Mouse (Mus musculus) embryonic facial prominence, embryonic 11.5 days (tissue): ENCODE measurements at regions not wholly inside any gene's neighbourhood (a gene's known extent, or its start where the extent isn't known, plus 50 kb on each side); places are given as distances from the start of the nearest gene placed in this dataset.
A peak's percentile ranks its signal among the peaks of the same experiment; 100 is the strongest.

Source experiments
- ATAC-seq: fragments of 200-750 bp; cut with Nextera tagmentation; replicated peaks from 2 replicates; pipeline ENCODE4 v1.8.0; 2017; ENCODE audit warnings: low read depth; ENCODE audit not compliant: insufficient number of reproducible peaks, low FRiP score, low TSS enrichment
- DNase-seq: peaks from one replicate; pipeline ENCODE4 v3.0.0-alpha.2; 2015; ENCODE audit warnings: low spot score
- H3K27ac ChIP-seq: fragments of 300-500 bp; sonication (generic); replicated peaks from 2 replicates; pipeline ENCODE4 v1.5.1; 2014; ENCODE audit warnings: mild to moderate bottlenecking, low read depth, low read length, control low read depth
- H3K27me3 ChIP-seq: fragments of 300-500 bp; sonication (generic); 2 replicates; pipeline ENCODE4 v1.6.1; 2014; ENCODE audit warnings: mild to moderate bottlenecking, low read length, moderate library complexity, mixed read lengths; ENCODE audit not compliant: control insufficient read depth, insufficient read depth
- H3K36me3 ChIP-seq: fragments of 300-500 bp; sonication (generic); replicated peaks from 2 replicates; pipeline ENCODE4 v1.6.1; 2014; ENCODE audit warnings: low read depth, mild to moderate bottlenecking, low read length, moderate library complexity, mixed read lengths; ENCODE audit not compliant: control insufficient read depth, insufficient read depth
- H3K4me1 ChIP-seq: fragments of 300-500 bp; sonication (generic); 2 replicates; pipeline ENCODE4 v1.6.1; 2014; ENCODE audit warnings: low read length, mixed read lengths; ENCODE audit not compliant: control insufficient read depth, insufficient read depth
- H3K4me2 ChIP-seq: fragments of 300-500 bp; sonication (generic); 2 replicates; pipeline ENCODE4 v1.6.1; 2014; ENCODE audit warnings: low read depth, mild to moderate bottlenecking, control low read depth, low read length, moderate library complexity
- H3K4me3 ChIP-seq: fragments of 300-500 bp; sonication (generic); 2 replicates; pipeline ENCODE4 v1.5.1; 2014; ENCODE audit warnings: low read depth, low read length, control low read depth
- H3K9ac ChIP-seq: fragments of 300-500 bp; sonication (generic); replicated peaks from 2 replicates; pipeline ENCODE4 v1.6.1; 2014; ENCODE audit warnings: mild to moderate bottlenecking, control low read depth, low read length
- H3K9me3 ChIP-seq: fragments of 300-500 bp; sonication (generic); replicated peaks from 2 replicates; pipeline ENCODE4 v1.6.1; 2016; ENCODE audit warnings: mild to moderate bottlenecking, low read length, inconsistent platforms, mixed read lengths; ENCODE audit not compliant: control insufficient read depth
- WGBS: fragments of 180-500 bp; shearing (Covaris S2); extraction: QIAGEN DNeasy Blood & Tissue Kit; methylation state at CpG from one replicate; pipeline ENCODE4 v1.1.7; 2014; 5-methylcytosine and 5-hydroxymethylcytosine counted together

- no peak overlapping the region for H3K27ac ChIP-seq
- H3K4me1 ChIP-seq: no peaks in the 10 kb centered on the region; the same call in 1 of the 2 replicates
- H3K9ac ChIP-seq: no peak overlapping the region
- no peaks in the 10 kb centered on the region for H3K9me3 ChIP-seq
- H3K4me3 ChIP-seq: no peak overlapping the region
- DNase-seq (peak; percentile 64), ATAC-seq (peak; percentile 72)
- no peak overlapping the region for H3K4me2 ChIP-seq
- no peaks in the 10 kb centered on the region for H3K27me3 ChIP-seq
- WGBS: 40% methylated on average over 13 of the region's 13 CpGs
- H3K36me3 ChIP-seq: no peaks in the 10 kb centered on the region
Observed at GRCm38 (mm10) chr2:115384414-115385180, 196.9 kb upstream of the BC052040 start.

- Histone ChIP-seq H3K9me3 (no peaks in the 10 kb centered on the region), H3K9ac (no peak overlapping the region), H3K36me3 (no peaks in the 10 kb centered on the region), H3K27me3 (no peaks in the 10 kb centered on the region), H3K4me2 (no peak overlapping the region), H3K4me3 (no peak overlapping the region), H3K27ac (0 out of 2 replicates have a peak overlapping the region, but pooled peaks have one; percentile 7), H3K4me1 (no peaks in the 10 kb centered on the region; the same call in 1 of the 2 replicates)
- peak; percentile 73 for DNase-seq
- ATAC-seq: 0 out of 2 replicates have a peak, but pooled peaks have one; percentile 53
- 26% methylated on average over 16 of the region's 16 CpGs for WGBS
Observed at GRCm38 (mm10) chr2:115385207-115386168, 196.0 kb upstream of the BC052040 start.

GRCm38 (mm10) chr2:115391575-115391974 lies 189.9 kb upstream of the BC052040 start:
- WGBS: 47% methylated on average over 7 of the region's 7 CpGs
- no peak overlapping the region for H3K4me2 ChIP-seq
- H3K9me3 ChIP-seq: no peaks in the 10 kb centered on the region
- DNase-seq (no peak), ATAC-seq (0 out of 2 replicates have a peak, but pooled peaks have one; percentile 35)
- H3K36me3 ChIP-seq: no peaks in the 10 kb centered on the region
- no peak overlapping the region for H3K9ac ChIP-seq
- no peaks in the 10 kb centered on the region for H3K27me3 ChIP-seq
- H3K4me3 ChIP-seq: no peak overlapping the region
- H3K4me1 ChIP-seq: no peaks in the 10 kb centered on the region; the same call in 1 of the 2 replicates
- H3K27ac ChIP-seq: no peak overlapping the region

DNA sequence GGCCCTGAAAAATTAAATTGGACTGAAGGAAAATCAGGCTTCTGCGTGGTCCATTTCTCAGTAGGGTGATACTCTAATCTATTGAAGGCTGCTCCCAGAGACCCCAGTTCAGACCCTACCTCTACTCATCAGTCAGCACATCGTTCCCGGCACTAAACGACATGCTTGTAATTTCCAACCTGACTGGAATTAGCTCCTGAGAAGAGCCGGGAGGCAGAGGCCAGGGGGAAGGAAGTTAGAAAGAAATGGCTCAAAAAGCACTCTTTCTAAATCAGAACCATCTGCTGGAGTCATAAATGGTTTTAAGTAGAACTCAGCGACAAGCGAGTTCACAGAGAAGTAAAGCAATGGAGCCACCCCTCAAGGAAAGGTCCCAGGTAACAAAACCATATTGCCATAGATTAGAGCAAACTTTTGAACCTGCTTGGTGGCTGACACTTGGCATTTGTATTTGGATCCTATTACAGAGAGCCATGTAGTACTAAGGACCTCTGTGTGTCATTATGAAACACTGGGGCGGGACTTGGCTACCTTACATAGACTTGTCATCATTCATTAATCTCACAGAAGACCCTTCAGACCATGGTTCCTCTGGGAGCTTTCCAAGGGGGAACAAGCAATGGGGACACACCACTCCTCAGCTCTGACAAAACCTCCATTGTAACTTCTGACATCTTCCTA lies 189.3 kb upstream of the BC052040 start:
- no peaks in the 10 kb centered on the region for H3K9me3 ChIP-seq
- peak; percentile 89 for DNase-seq
- ATAC-seq: peak; percentile 76
- no peak overlapping the region for H3K9ac ChIP-seq
- H3K4me2 ChIP-seq: no peak overlapping the region
- H3K27me3 ChIP-seq: no peaks in the 10 kb centered on the region
- H3K36me3 ChIP-seq: no peaks in the 10 kb centered on the region
- 31% methylated on average over 8 of the region's 8 CpGs for WGBS
- no peak overlapping the region for H3K4me3 ChIP-seq
- H3K27ac ChIP-seq: no peak overlapping the region
- no peaks in the 10 kb centered on the region for H3K4me1 ChIP-seq

DNA sequence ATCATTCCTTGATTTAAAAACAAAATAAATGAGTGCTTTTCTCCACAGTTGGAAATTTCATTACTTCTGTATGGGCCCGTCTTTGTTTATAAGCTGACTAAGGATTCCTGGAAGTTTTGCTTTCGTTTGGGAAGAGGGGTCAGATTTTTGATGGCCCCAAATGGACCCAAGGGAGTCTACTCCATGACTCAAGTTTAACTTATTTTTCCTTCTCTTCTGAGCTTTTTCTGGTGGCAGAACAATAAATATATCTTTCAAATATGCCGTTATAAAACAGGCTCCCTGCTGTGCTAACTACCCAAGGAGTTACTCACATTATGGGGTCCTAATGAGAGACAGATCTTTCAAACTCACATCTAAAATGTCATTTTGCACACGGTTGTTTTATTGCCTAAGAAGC lies 187.4 kb upstream of the BC052040 start:
- no peaks in the 10 kb centered on the region for H3K27me3 ChIP-seq
- H3K9me3 ChIP-seq: no peaks in the 10 kb centered on the region
- no peaks in the 10 kb centered on the region for H3K36me3 ChIP-seq
- DNase-seq (peak; percentile 48), ATAC-seq (no peak)
- WGBS: 21% methylated on average over 4 of the region's 4 CpGs
- H3K4me3 ChIP-seq: no peak overlapping the region
- no peak overlapping the region for H3K4me2 ChIP-seq
- H3K9ac ChIP-seq: no peak overlapping the region
- no peaks in the 10 kb centered on the region for H3K4me1 ChIP-seq
- H3K27ac ChIP-seq: no peak overlapping the region

GRCm38 (mm10) chr2:115398550-115398949 lies 183.0 kb upstream of the BC052040 start:
- Histone ChIP-seq H3K27ac (no peak overlapping the region), H3K4me3 (no peak overlapping the region), H3K36me3 (no peaks in the 10 kb centered on the region), H3K4me1 (no peaks in the 10 kb centered on the region), H3K9me3 (no peaks in the 10 kb centered on the region), H3K9ac (no peak overlapping the region), H3K4me2 (no peak overlapping the region), H3K27me3 (no peaks in the 10 kb centered on the region)
- ATAC-seq (no peak), DNase-seq (no peak)
- 79% methylated on average over 4 of the region's 4 CpGs for WGBS

GRCm38 (mm10) chr2:115399107-115399740 lies 182.3 kb upstream of the BC052040 start:
- 86% methylated on average over 6 of the region's 6 CpGs for WGBS

More at GRCm38 (mm10) chr2:115399107-115399740, 182.3 kb upstream of the BC052040 start:
- H3K27ac ChIP-seq: no peak overlapping the region
- H3K27me3 ChIP-seq: no peaks in the 10 kb centered on the region
- H3K9me3 ChIP-seq: no peaks in the 10 kb centered on the region
- H3K36me3 ChIP-seq: no peaks in the 10 kb centered on the region
- DNase-seq (no peak), ATAC-seq (no peak)
- H3K4me2 ChIP-seq: no peak overlapping the region
- no peaks in the 10 kb centered on the region for H3K4me1 ChIP-seq
- H3K4me3 ChIP-seq: no peak overlapping the region
- H3K9ac ChIP-seq: no peak overlapping the region
